Mouse (Mus musculus) megakaryocyte, embryonic 14.5 days (primary cell): ENCODE data around the gene Cbwd1. TPM values are rescaled to one million over a fixed set of nuclear protein-coding genes. Genes with fewer than 3 reads are reported as not detected.

Experiments
- H3K27me3 ChIP-seq: replicated peaks from 2 replicates; pipeline ENCODE3; 2012; ENCODE audit warnings: inconsistent platforms
- H3K36me3 ChIP-seq: replicated peaks from 2 replicates; pipeline ENCODE3; 2012; ENCODE audit warnings: low read length, inconsistent platforms, mixed read lengths
- H3K4me1 ChIP-seq: 2 replicates; pipeline ENCODE4 v1.6.1; 2012; ENCODE audit warnings: inconsistent platforms
- H3K4me3 ChIP-seq: replicated peaks from 2 replicates; pipeline ENCODE3; 2012; ENCODE audit warnings: moderate library complexity, mild to moderate bottlenecking, inconsistent platforms
- H3K9me3 ChIP-seq: 2 replicates; pipeline ENCODE4 v1.6.1; 2012; ENCODE audit warnings: inconsistent platforms
- FLI1 ChIP-seq: IDR thresholded peaks from 2 replicates; pipeline ENCODE4 v1.6.1; 2012; ENCODE audit warnings: low read length, inconsistent platforms, mixed read lengths
- GATA1 ChIP-seq: IDR thresholded peaks from 3 replicates; pipeline ENCODE4 v1.6.1; 2012; ENCODE audit warnings: mixed read lengths, low read length, inconsistent platforms, borderline replicate concordance
- polyA plus RNA-seq: library from polyadenylated mRNA; stranded (reverse); fragments of >175 nt; gene quantifications from 2 replicates; pipeline ENCODE4 v1.2.3, GENCODE M21; 2012; ENCODE audit warnings: low replicate concordance; ENCODE audit not compliant: insufficient read depth

Gene Cbwd1
- polyA plus RNA-seq, 1 experiment, result 0.56 TPM

DNA sequence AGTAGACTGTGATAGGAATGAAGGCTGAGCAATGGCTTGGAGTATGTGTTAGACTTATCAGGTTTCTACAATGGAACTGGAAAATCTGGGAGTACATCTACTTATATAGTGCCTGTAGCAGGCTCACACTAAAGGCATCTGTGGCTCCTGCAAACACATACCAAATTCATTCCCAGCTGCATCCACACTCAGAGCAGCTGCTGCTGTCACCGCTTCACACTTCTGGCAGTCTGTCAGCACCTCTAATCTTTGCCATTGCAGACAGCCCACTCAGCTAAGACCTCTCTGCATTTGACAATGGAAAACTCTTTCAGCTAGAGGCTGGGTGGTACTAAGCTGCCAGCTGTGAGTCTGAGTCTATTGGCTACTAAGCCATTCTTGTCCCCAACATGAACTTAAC is 24.3 kb downstream of the Cbwd1 start:
- Histone ChIP-seq H3K36me3 (peaks cover 19% of the 10 kb centered on the region), H3K27me3 (no peaks in the 10 kb centered on the region), H3K4me1 (no peaks in the 10 kb centered on the region), H3K4me3 (no peak overlapping the region), H3K9me3 (no peaks in the 10 kb centered on the region)
- TF ChIP-seq FLI1, result no peak
- TF ChIP-seq GATA1, result no peak

DNA sequence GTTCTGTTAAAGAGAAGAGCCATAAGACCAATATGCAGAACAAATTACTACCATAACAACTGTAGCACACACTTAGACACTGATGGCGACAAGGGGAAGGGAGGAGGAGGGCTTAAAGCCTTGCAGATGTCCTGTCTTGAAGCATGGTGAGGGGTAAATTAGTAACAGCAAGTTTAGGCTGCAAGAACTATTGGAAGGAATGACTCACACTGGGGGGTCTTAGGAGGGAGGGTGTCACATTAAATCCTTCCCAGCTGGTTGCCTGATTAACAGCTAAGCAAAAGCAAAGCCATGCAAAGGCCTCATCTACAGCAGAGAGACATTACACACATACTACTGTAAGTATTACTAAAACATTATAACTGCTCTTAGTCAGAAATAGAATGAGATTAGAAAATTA is 32.4 kb downstream of the Cbwd1 start:
- no peaks in the 10 kb centered on the region for H3K9me3 ChIP-seq
- H3K27me3 ChIP-seq, result no peaks in the 10 kb centered on the region
- peaks cover 10% of the 10 kb centered on the region for H3K36me3 ChIP-seq
- H3K4me3 ChIP-seq, result no peak overlapping the region
- H3K4me1 ChIP-seq, result peaks cover 2% of the 10 kb centered on the region
- TF ChIP-seq FLI1 (no peak), GATA1 (no peak)

DNA sequence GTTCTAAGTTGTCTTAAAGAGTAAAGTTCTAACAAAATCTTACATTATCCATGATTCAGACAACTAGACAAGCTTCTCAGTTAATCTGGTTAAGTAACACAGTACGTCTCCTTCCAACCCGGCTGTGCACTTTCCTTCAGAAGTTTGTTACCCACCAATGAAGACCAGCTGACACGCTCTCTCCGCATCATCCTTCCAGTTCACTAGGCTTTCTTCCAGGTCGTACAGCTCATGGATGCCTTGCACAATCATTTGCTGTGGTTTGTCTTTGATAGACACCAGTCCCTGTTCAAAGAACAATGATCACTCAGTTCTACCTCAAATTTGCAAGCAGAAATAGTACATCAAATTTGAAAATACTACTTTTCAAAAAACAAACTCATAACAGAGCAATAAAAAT is 40.5 kb downstream of the Cbwd1 start:
- Histone ChIP-seq H3K27me3 (no peaks in the 10 kb centered on the region), H3K9me3 (no peaks in the 10 kb centered on the region), H3K4me3 (no peak overlapping the region), H3K36me3 (peaks cover 26% of the 10 kb centered on the region), H3K4me1 (peaks cover 4% of the 10 kb centered on the region)
- TF ChIP-seq FLI1, result no peak
- TF ChIP-seq GATA1, result no peak

DNA sequence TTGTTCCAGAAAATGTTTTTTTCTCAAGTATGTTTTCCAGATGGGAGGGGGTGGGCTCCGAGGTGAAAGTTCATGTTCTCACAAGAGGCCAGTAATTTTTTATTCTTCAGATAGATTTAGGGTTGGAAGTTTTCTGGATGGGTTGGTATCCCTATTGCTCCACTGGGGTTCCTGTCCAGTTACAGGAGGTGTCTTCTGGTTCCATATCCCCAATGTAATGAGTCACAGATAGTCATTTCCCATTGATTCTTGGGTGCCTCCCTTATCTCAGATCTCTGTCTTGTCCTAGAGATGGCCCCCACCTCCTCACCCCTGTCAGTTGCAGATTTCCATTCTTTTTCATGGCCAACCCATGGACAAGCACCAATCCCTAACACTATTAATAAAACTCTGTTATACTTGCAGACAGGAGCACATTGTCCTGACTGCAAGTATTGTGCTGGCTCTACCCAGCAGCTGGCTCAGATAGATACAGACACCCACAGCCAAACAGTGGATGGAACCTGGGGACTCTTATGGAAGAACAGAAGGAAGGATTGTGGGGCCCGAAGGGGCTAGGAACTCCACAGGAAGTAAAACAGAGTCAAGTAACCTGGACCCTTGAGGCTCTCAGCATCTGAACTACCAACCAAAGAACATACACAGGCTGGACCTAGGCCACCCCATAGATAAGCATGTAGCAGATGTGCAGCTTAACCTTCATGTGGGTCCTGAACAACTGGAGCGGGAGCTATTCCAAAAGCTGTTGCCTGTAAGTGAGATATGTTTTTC is 52.8 kb downstream of the Cbwd1 start:
- TF ChIP-seq GATA1 (no peak), FLI1 (no peak)
- Histone ChIP-seq H3K4me1 (no peaks in the 10 kb centered on the region), H3K4me3 (no peak overlapping the region), H3K9me3 (peaks cover 9% of the 10 kb centered on the region), H3K36me3 (no peaks in the 10 kb centered on the region), H3K27me3 (peaks cover 15% of the 10 kb centered on the region)

DNA sequence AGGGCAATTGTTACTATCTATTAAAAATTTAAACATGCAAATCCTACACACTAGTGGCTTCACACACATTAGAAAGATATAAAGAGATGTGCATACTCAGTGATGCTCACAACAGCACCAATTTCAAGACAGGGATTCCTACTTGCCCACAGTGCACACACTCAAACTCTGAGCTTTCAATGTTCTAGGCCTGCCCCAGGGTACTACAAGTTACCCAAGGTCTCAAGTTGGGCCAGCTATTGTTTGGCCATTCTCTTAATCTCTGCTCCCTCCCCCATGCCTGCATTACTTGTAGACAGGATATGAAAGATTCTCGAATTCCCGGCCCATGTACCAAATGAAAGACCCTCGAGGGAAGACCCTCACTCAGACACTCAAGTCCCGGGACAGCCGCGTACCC is 53.8 kb downstream of the Cbwd1 start:
- Histone ChIP-seq H3K4me1 (no peaks in the 10 kb centered on the region), H3K27me3 (peaks cover 23% of the 10 kb centered on the region), H3K9me3 (peaks cover 9% of the 10 kb centered on the region), H3K36me3 (no peaks in the 10 kb centered on the region), H3K4me3 (no peak overlapping the region)
- TF ChIP-seq GATA1 (no peak), FLI1 (no peak)

DNA sequence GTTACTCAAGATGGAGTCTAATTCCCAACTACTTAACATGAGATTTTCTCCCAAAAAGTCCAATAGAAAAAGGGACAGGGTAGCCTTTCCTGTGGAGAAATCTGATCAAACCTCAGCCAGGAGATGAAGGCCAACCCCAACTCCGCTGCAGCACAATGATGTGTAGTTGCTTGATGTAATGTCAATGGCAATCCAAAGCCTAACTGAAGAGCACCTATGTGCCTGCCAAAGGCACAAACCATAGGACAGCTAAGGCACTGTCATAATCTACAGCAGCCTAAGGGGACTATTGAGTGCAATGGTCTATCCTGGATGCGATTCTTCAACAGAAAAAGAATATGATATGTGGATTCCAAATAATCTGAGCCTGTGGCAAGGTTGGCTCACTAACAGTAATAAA is 58.6 kb downstream of the Cbwd1 start:
- peaks cover 7% of the 10 kb centered on the region for H3K9me3 ChIP-seq
- no peaks in the 10 kb centered on the region for H3K36me3 ChIP-seq
- peaks cover 70% of the 10 kb centered on the region for H3K27me3 ChIP-seq
- TF ChIP-seq GATA1 (no peak), FLI1 (no peak)
- H3K4me1 ChIP-seq, result peaks cover 25% of the 10 kb centered on the region
- no peak overlapping the region for H3K4me3 ChIP-seq

DNA sequence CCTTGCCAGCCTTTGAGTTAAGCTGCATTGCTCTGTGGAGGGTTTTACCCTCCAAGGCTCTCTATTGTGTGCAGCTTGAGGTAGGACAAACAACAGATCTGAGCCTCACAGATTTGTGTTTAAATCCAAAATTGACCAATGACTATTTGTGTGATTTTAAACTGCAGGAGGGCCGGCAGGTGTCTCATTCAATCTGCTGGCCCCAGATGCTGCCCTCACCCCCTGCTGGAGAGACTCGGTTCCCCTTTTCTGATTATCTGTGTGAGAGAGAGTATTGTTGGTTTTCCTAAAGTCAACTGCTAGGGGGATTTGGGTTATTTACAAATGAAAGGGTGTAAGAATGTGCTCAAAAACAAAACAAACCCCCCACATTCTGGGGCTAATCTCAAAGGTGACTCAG is 59.2 kb downstream of the Cbwd1 start:
- Histone ChIP-seq H3K36me3 (no peaks in the 10 kb centered on the region), H3K4me1 (peaks cover 30% of the 10 kb centered on the region), H3K27me3 (peaks cover 74% of the 10 kb centered on the region), H3K4me3 (no peak overlapping the region), H3K9me3 (peaks cover 7% of the 10 kb centered on the region)
- TF ChIP-seq FLI1, result no peak
- TF ChIP-seq GATA1, result no peak

DNA sequence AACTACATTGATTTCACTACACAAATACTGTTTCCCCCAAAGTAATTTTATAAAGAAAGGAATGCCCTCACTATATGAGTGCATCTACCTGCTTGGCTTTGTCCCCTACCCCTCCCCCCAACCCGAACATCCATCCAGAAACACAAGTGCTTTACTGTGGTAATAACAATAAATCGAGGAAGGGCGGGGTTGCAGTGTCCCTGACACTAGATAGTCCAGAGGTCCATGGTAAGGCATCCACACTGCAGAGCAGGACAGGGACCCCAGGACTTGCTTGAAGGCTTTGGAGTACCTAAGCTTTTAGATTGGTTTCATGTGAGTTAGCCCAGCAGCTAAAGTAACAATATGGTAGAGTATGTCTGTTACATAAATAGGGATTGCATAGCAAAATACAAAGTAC is 59.7 kb downstream of the Cbwd1 start:
- TF ChIP-seq GATA1 (no peak), FLI1 (no peak)
- H3K27me3 ChIP-seq, result peaks cover 77% of the 10 kb centered on the region
- H3K4me3 ChIP-seq, result no peak overlapping the region
- H3K9me3 ChIP-seq, result peaks cover 7% of the 10 kb centered on the region
- H3K4me1 ChIP-seq, result peaks cover 34% of the 10 kb centered on the region
- no peaks in the 10 kb centered on the region for H3K36me3 ChIP-seq

DNA sequence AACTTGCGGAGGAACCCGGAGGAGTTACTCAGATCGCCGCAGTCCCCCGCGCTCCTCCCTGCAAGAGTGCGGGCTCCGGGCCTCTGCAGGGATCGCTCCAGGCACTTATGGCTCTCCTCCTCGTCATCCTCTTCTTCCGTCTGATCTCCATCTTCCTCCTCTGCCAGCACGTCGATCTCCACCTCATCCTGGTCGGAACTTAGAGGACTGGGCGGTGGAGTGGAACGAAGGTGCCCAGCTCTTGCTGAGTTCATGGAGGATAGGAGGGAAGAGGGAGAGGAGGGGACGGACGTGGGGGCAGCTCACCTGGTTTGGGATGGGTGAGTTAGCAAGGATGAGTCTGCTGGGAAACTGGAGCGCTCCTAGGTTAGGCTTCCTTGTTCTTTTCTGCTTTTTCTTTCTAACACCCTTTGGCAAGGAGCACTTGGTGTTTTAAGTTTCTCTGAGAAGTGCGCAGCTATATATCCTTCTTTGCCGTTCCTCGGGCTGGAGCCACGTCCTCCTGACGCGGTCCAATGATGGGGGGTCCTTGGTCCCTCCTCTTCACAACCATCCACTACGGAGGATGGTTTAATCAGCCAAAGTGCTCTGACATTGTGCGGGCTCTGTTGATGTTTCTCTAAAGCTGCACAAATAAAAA is 60.7 kb downstream of the Cbwd1 start, which contains the start of gene Foxd4:
Gene Foxd4, minus strand, starts transcription at position 617 of the 640 bp plus-strand sequence.
- H3K27me3 ChIP-seq, result peaks cover 83% of the 10 kb centered on the region
- H3K36me3 ChIP-seq, result no peaks in the 10 kb centered on the region
- H3K4me3 ChIP-seq, result peak within 1 kb of the TSS; percentile 88

More for the DNA sequence above, 60.7 kb downstream of the Cbwd1 start, which contains the start of gene Foxd4:
- Histone ChIP-seq H3K9me3 (peaks cover 7% of the 10 kb centered on the region), H3K4me1 (peaks cover 34% of the 10 kb centered on the region)
- TF ChIP-seq FLI1 (no peak), GATA1 (no peak)
